Mouse (Mus musculus) ES-E14 (cell line): ENCODE measurements at regions not wholly inside any gene's neighbourhood (a gene's known extent, or its start where the extent isn't known, plus 50 kb on each side); places are given as distances from the start of the nearest gene placed in this dataset.

Experiments used
- DNase-seq: peaks from one replicate; pipeline ENCODE4 v3.0.0-alpha.2; 2013; ENCODE audit warnings: low read depth, low spot score
- H3K27ac ChIP-seq: 2 replicates; pipeline ENCODE4 v1.5.1; 2012; ENCODE audit warnings: low read depth, mild to moderate bottlenecking, low read length, moderate library complexity, mixed read lengths; ENCODE audit not compliant: poor library complexity, insufficient read depth, severe bottlenecking
- H3K36me3 ChIP-seq: 2 replicates; pipeline ENCODE4 v1.6.1; 2012; ENCODE audit warnings: mild to moderate bottlenecking, low read length, moderate library complexity, mixed read lengths; ENCODE audit not compliant: control insufficient read depth, poor library complexity, insufficient read depth, severe bottlenecking
- H3K4me1 ChIP-seq, 2 experiments: fragments of 150-350 bp in 1 of 2; sonication (generic) in 1 of 2; 2 replicates each; pipeline ENCODE4 v1.6.1; 2012; ENCODE audit warnings: low read length in 2 of 2, mild to moderate bottlenecking in 1 of 2, mixed read lengths in 1 of 2; ENCODE audit not compliant: control insufficient read depth in 2 of 2, insufficient read depth in 2 of 2, poor library complexity in 1 of 2
- H3K4me3 ChIP-seq, 2 experiments: fragments of 150-350 bp in 1 of 2; sonication (generic) in 1 of 2; 2 replicates each; pipeline ENCODE4 v1.5.1; 2012; ENCODE audit warnings: low read length in 2 of 2, low read depth in 1 of 2, mild to moderate bottlenecking in 1 of 2, mixed read lengths in 1 of 2; ENCODE audit not compliant: insufficient read depth in 1 of 2, poor library complexity in 1 of 2, severe bottlenecking in 1 of 2
- H3K9ac ChIP-seq: 2 replicates; pipeline ENCODE4 v1.6.1; 2012; ENCODE audit warnings: low read depth, mild to moderate bottlenecking, low read length, mixed read lengths; ENCODE audit not compliant: poor library complexity, insufficient read depth, severe bottlenecking
- H3K9me3 ChIP-seq: fragments of 150-350 bp; sonication (generic); 2 replicates; pipeline ENCODE4 v1.6.1; 2012; ENCODE audit warnings: low read depth, mild to moderate bottlenecking, low read length; ENCODE audit not compliant: control insufficient read depth, insufficient read depth
- CHD2 ChIP-seq: IDR thresholded peaks from 2 replicates; pipeline ENCODE4 v1.6.1; 2014; ENCODE audit warnings: mild to moderate bottlenecking, low read depth, low read length, inconsistent platforms
- HCFC1 ChIP-seq: IDR thresholded peaks from 2 replicates; pipeline ENCODE4 v1.6.1; 2012; ENCODE audit warnings: low read length, inconsistent platforms, borderline replicate concordance; ENCODE audit not compliant: insufficient read depth
- MAFK ChIP-seq: IDR thresholded peaks from 2 replicates; pipeline ENCODE4 v1.6.1; 2014; ENCODE audit warnings: mild to moderate bottlenecking, low read depth, low read length, inconsistent platforms; ENCODE audit not compliant: insufficient read depth
- ZC3H11A ChIP-seq: IDR thresholded peaks from 2 replicates; pipeline ENCODE4 v1.6.1; 2012; ENCODE audit warnings: low read depth, mild to moderate bottlenecking, inconsistent platforms, low read length, borderline replicate concordance
- ZNF384 ChIP-seq: IDR thresholded peaks from 2 replicates; pipeline ENCODE4 v1.6.1; 2012; ENCODE audit warnings: low read depth, low read length, inconsistent platforms
- in situ Hi-C, 2 experiments: fragments of 600-800 bp; cut with MboI; formaldehyde crosslinking; loops; one replicate each; pipeline ENCODE4 v1.15.1; 2025; ENCODE audit warnings: low sequenced_read_pairs in 2 of 2, inconsistent platforms in 1 of 2; ENCODE audit not compliant: unreplicated experiment in 2 of 2

DNA sequence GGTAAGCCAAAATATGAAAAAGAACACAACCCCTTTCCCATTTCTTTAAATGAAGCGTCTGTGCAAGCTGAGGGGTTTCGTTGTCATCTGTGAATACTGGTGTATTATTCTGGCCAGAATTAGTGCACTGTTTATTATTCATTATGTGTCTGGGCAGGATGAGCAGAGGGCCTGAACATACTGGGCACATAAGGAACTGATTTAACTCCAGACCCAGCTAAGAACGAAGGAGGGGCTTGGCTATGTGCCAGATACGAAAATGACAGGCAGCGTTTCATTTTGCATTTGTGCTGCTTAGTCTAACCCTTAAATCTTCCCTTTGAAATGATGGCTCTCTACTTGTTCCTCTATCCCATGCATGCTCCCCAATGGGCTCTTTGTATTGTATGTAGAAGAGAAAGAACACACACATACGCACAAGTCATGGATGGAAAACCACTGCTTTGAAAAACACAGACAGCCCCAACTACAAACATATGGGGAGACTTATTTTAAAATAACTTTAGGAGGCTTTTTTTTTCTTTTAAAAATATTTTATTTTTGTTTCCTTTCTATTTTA is 213.4 kb upstream of the Dcn start:
- TF ChIP-seq MAFK = no peak
- TF ChIP-seq ZNF384 = no peak
- no peak for TF ChIP-seq ZC3H11A
- H3K9me3 ChIP-seq = no peaks in the 10 kb centered on the region
- no peaks in the 10 kb centered on the region for H3K36me3 ChIP-seq
- no peak overlapping the region for H3K9ac ChIP-seq
- H3K4me3 ChIP-seq = no peak overlapping the region
- no peak for DNase-seq
- H3K4me1 ChIP-seq = no peaks in the 10 kb centered on the region
- no peak overlapping the region for H3K27ac ChIP-seq
- in situ Hi-C loops = no loop called here

DNA sequence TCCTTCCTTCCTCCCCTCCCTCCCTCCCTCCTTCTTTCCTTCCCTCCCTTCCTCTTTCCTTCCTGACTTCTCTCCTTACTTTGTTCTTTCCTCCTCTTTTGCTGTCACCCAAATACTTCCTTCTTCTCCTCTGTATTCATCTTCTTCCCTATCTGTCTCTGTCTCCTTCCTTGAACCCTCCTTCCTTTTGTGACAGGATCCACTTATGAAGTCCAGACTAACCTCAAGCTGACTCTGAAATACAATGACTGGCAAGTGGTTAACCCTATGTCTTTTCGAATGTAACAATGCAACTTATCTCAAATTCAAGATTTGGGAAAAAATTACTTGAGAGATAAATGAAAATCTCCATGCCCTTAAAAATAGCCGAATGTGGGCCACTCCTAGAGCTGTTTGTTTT is 197.0 kb upstream of the Dcn start:
- TF ChIP-seq ZC3H11A = no peak
- TF ChIP-seq HCFC1 = no peak
- no peak for TF ChIP-seq ZNF384
- TF ChIP-seq CHD2 = no peak
- no peak for TF ChIP-seq MAFK
- in situ Hi-C loops = no loop called here
- no peaks in the 10 kb centered on the region for H3K4me1 ChIP-seq
- no peaks in the 10 kb centered on the region for H3K9me3 ChIP-seq
- H3K27ac ChIP-seq = no peak overlapping the region
- H3K36me3 ChIP-seq = no peaks in the 10 kb centered on the region
- no peak overlapping the region for H3K9ac ChIP-seq
- DNase-seq = no peak
- no peak overlapping the region for H3K4me3 ChIP-seq

GRCm38 (mm10) chr10:97282841-97283496 is 196.4 kb upstream of the Dcn start:
- in situ Hi-C loops = no loop called here
- DNase-seq = no peak
- H3K9ac ChIP-seq = no peak overlapping the region
- H3K4me1 ChIP-seq = no peaks in the 10 kb centered on the region
- no peak overlapping the region for H3K27ac ChIP-seq
- no peaks in the 10 kb centered on the region for H3K36me3 ChIP-seq
- no peak overlapping the region for H3K4me3 ChIP-seq
- H3K9me3 ChIP-seq = no peaks in the 10 kb centered on the region
- TF ChIP-seq CHD2 (no peak), ZC3H11A (no peak), MAFK (no peak), HCFC1 (no peak), ZNF384 (no peak)

- Histone ChIP-seq H3K36me3 (no peaks in the 10 kb centered on the region), H3K4me3 (no peak overlapping the region), H3K9me3 (no peaks in the 10 kb centered on the region), H3K4me1 (no peaks in the 10 kb centered on the region), H3K9ac (no peak overlapping the region), H3K27ac (no peak overlapping the region)
- in situ Hi-C loops = no loop called here
- DNase-seq = no peak
- TF ChIP-seq ZC3H11A = no peak
- no peak for TF ChIP-seq ZNF384
- TF ChIP-seq CHD2 = no peak
- TF ChIP-seq MAFK = no peak
- TF ChIP-seq HCFC1 = no peak
Observed at GRCm38 (mm10) chr10:97304791-97305355, 174.5 kb upstream of the Dcn start.
